Mouse (Mus musculus) urinary bladder, adult 18-20 months (tissue): ENCODE measurements around the gene Olfr843.

Experiments
- DNase-seq, 2 experiments: peaks; one replicate each; pipeline ENCODE4 v3.0.0; 2022; ENCODE audit warnings: low spot score in 2 of 2, mixed read lengths in 2 of 2

Gene Olfr843

GRCm38 (mm10) chr9:19251887-19252286 lies at the start of gene Olfr843:
Gene Olfr843 (minus strand): TSS chr9:19251987.
- DNase-seq: no peak
